Mouse (Mus musculus) myocyte (in vitro differentiated cells): ENCODE data around the gene Frs3.

Experiments
- CEBPB ChIP-seq: IDR thresholded peaks from 2 replicates; pipeline ENCODE4 v1.6.1; 2011; ENCODE audit warnings: mild to moderate bottlenecking, moderate library complexity; ENCODE audit not compliant: poor library complexity, insufficient read depth, severe bottlenecking
- E2F4 ChIP-seq: IDR thresholded peaks from one replicate; pipeline ENCODE4 v1.6.1; 2011; ENCODE audit warnings: mild to moderate bottlenecking, control low read depth, moderate library complexity; ENCODE audit not compliant: insufficient read depth
- MAX ChIP-seq: IDR thresholded peaks from one replicate; pipeline ENCODE4 v1.6.1; 2011; ENCODE audit warnings: low read depth, mild to moderate bottlenecking, control low read depth
- MYOG ChIP-seq, 3 experiments: IDR thresholded peaks; one replicate each; pipeline ENCODE4 v1.6.1; 2011; ENCODE audit warnings: control low read depth in 2 of 3, low read depth in 2 of 3, mild to moderate bottlenecking in 2 of 3; ENCODE audit not compliant: insufficient read length in 2 of 3, control insufficient read depth in 1 of 3, insufficient read depth in 1 of 3
- POLR2A ChIP-seq: IDR thresholded peaks from one replicate; pipeline ENCODE4 v1.6.1; 2011; ENCODE audit warnings: low read depth, mild to moderate bottlenecking, control low read depth, moderate library complexity; ENCODE audit not compliant: insufficient read length
- POLR2AphosphoS2 ChIP-seq: IDR thresholded peaks from one replicate; pipeline ENCODE4 v1.6.1; 2011; ENCODE audit warnings: low read depth, control low read depth; ENCODE audit not compliant: insufficient read length
- TCF12 ChIP-seq: IDR thresholded peaks from one replicate; pipeline ENCODE4 v1.6.1; 2011; ENCODE audit warnings: mild to moderate bottlenecking, control low read depth; ENCODE audit not compliant: poor library complexity, insufficient read depth, severe bottlenecking
- TCF3 ChIP-seq: IDR thresholded peaks from one replicate; pipeline ENCODE4 v1.6.1; 2011; ENCODE audit warnings: low read depth, control low read depth; ENCODE audit not compliant: insufficient read length
- USF1 ChIP-seq: IDR thresholded peaks from one replicate; pipeline ENCODE4 v1.6.1; 2011; ENCODE audit warnings: low read depth, mild to moderate bottlenecking, control low read depth, moderate library complexity

GRCm38 (mm10) chr17:47678702-47679101, 10.1 kb upstream of the Frs3 start:
- TF ChIP-seq USF1 (no peak), POLR2AphosphoS2 (no peak), POLR2A (no peak), E2F4 (no peak), MYOG (IDR thresholded peaks at IDR 0.05; ENCODE audit: control insufficient read depth in 1 of 3, insufficient read depth in 1 of 3, insufficient read length in 2 of 3, low read depth in 2 of 3) (no peak), MAX (no peak), CEBPB (no peak), TCF12 (no peak), TCF3 (no peak)
